Mouse (Mus musculus): ENCODE measurements at regions not wholly inside any gene's neighbourhood (a gene's known extent, or its start where the extent isn't known, plus 50 kb on each side); places are given as distances from the start of the nearest gene placed in this dataset.

GRCm38 (mm10) chr2:47263690-47264089 is 1550.2 kb upstream of the Acvr2a start:
- Histone ChIP-seq H3K4me3 (no peak overlapping the region), H3K27ac (no peak overlapping the region)
- DNase-seq (ENCODE audit: low spot score in 2 of 2) = no peak
- no peak for TF ChIP-seq CTCF (conservative IDR thresholded peaks at IDR 0.05)

- Histone ChIP-seq H3K4me3 (no peak overlapping the region), H3K27ac (no peak overlapping the region)
- no peak for TF ChIP-seq CTCF (conservative IDR thresholded peaks at IDR 0.05)
- no peak for DNase-seq (ENCODE audit: low spot score in 2 of 2)
These were observed 1548.0 kb upstream of the Acvr2a start for GRCm38 (mm10) chr2:47265901-47266300.

GRCm38 (mm10) chr2:47295546-47295945 is 1518.4 kb upstream of the Acvr2a start:
- TF ChIP-seq CTCF (conservative IDR thresholded peaks at IDR 0.05) = peak; percentile 86
- Histone ChIP-seq H3K4me3 (no peak overlapping the region), H3K27ac (peak overlapping the region; percentile 36; the same call in 1 of the 2 replicates)
- DNase-seq (ENCODE audit: low spot score in 2 of 2) = peak; percentile 9 to 20

GRCm38 (mm10) chr2:47302056-47302455 is 1511.9 kb upstream of the Acvr2a start:
- no peak for TF ChIP-seq CTCF (conservative IDR thresholded peaks at IDR 0.05)
- H3K27ac ChIP-seq = no peak overlapping the region
- DNase-seq (ENCODE audit: low spot score in 2 of 2) = no peak
- H3K4me3 ChIP-seq = no peak overlapping the region

- no peak for DNase-seq (ENCODE audit: low spot score in 2 of 2)
- TF ChIP-seq CTCF (conservative IDR thresholded peaks at IDR 0.05) = no peak
- Histone ChIP-seq H3K27ac (no peak overlapping the region), H3K4me3 (no peak overlapping the region)
These were observed 1483.3 kb upstream of the Acvr2a start for GRCm38 (mm10) chr2:47330574-47330973.

GRCm38 (mm10) chr2:47334406-47335113 is 1479.3 kb upstream of the Acvr2a start:
- H3K4me3 ChIP-seq = no peak overlapping the region
- TF ChIP-seq CTCF (conservative IDR thresholded peaks at IDR 0.05) = no peak
- no peak for DNase-seq (ENCODE audit: low spot score in 2 of 2)
- no peak overlapping the region for H3K27ac ChIP-seq

- no peak for TF ChIP-seq CTCF (conservative IDR thresholded peaks at IDR 0.05)
- no peak overlapping the region for H3K27ac ChIP-seq
- no peak overlapping the region for H3K4me3 ChIP-seq
- DNase-seq (ENCODE audit: low spot score in 2 of 2) = no peak
These were observed 1450.4 kb upstream of the Acvr2a start for GRCm38 (mm10) chr2:47363476-47363875.

GRCm38 (mm10) chr2:47368296-47368695 is 1445.6 kb upstream of the Acvr2a start:
- TF ChIP-seq CTCF (conservative IDR thresholded peaks at IDR 0.05) = no peak
- H3K27ac ChIP-seq = no peak overlapping the region
- H3K4me3 ChIP-seq = no peak overlapping the region
- DNase-seq (ENCODE audit: low spot score in 2 of 2) = no peak

Data from layer of hippocampus, adult 2 months (tissue).